28 mouse cellular contexts compared by ENCODE assay signal in genomic region chr9:10816711-10817110, GRCm38 (mm10).
DNase-seq lines count a peak whose midpoint lies in the region; ATAC-seq and TF ChIP-seq lines count a peak whose summit lies in the region.
"Had no signal": no experiment of that assay in that cellular context is flagged by ENCODE, and none has a peak within 500 bp of the region (broad histone marks: within the 10 kb centered on the region; RNA-seq: fewer than 3 reads in every experiment).

No protein-coding gene starts in this region.

- H3K4me1 ChIP-seq in forebrain, embryonic 13.5 days = no peaks in the 10 kb centered on the region
- no peaks in the 10 kb centered on the region for H3K4me1 ChIP-seq in forebrain, embryonic 10.5 days
- no peaks in the 10 kb centered on the region for H3K4me1 ChIP-seq in forebrain, postnatal 0 days (ENCODE audit: insufficient read depth)
- no peaks in the 10 kb centered on the region for H3K4me1 ChIP-seq in forebrain, embryonic 12.5 days
- H3K4me1 ChIP-seq: embryonic facial prominence, embryonic 12.5 days; embryonic facial prominence, embryonic 15.5 days; heart, embryonic 10.5 days; heart, embryonic 13.5 days had no signal

- no peak overlapping the region for H3K4me2 ChIP-seq in forebrain, embryonic 13.5 days
- H3K4me2 ChIP-seq in forebrain, postnatal 0 days (ENCODE audit: low read depth) = no peak overlapping the region
- H3K4me2 ChIP-seq in forebrain, embryonic 12.5 days = no peak overlapping the region
- H3K4me2 ChIP-seq: embryonic facial prominence, embryonic 12.5 days; embryonic facial prominence, embryonic 15.5 days; heart, embryonic 13.5 days; hindbrain, embryonic 14.5 days had no signal

- no peak for TF ChIP-seq CTCF in forebrain, postnatal 0 days (IDR thresholded peaks at IDR 0.05; ENCODE audit: low read depth)

- H3K4me3 ChIP-seq in forebrain, embryonic 13.5 days = no peak overlapping the region
- no peak overlapping the region for H3K4me3 ChIP-seq in forebrain, embryonic 10.5 days
- no peak overlapping the region for H3K4me3 ChIP-seq in forebrain, postnatal 0 days (ENCODE audit: low read depth, low read length)
- no peak overlapping the region for H3K4me3 ChIP-seq in forebrain, embryonic 12.5 days (replicated peaks)
- H3K4me3 ChIP-seq: embryonic facial prominence, embryonic 12.5 days; embryonic facial prominence, embryonic 15.5 days; heart, adult 2 months; heart, embryonic 10.5 days; heart, embryonic 13.5 days had no signal

- no peaks in the 10 kb centered on the region for H3K27me3 ChIP-seq in forebrain, embryonic 13.5 days
- H3K27me3 ChIP-seq in forebrain, embryonic 10.5 days (ENCODE audit: poor library complexity, severe bottlenecking) = no peaks in the 10 kb centered on the region
- H3K27me3 ChIP-seq in forebrain, postnatal 0 days (ENCODE audit: insufficient read depth, low read length) = no peaks in the 10 kb centered on the region
- no peaks in the 10 kb centered on the region for H3K27me3 ChIP-seq in forebrain, embryonic 12.5 days
- H3K27me3 ChIP-seq: CH12.LX; embryonic facial prominence, embryonic 12.5 days; embryonic facial prominence, embryonic 15.5 days; heart, embryonic 13.5 days had no signal

- DNase-seq in forebrain, embryonic 10.5 days (ENCODE audit: extremely low spot score, low spot score) = no peak
- DNase-seq in forebrain, postnatal 0 days = peak; percentile 51
- DNase-seq in layer of hippocampus, adult 9-11 months = peak; percentile 15
- DNase-seq in layer of hippocampus, adult 9-10 months (ENCODE audit: low spot score) = no peak
- peak; percentile 18 for DNase-seq in brain, embryonic 18.5 days (ENCODE audit: low read depth, low spot score)
- no peak for DNase-seq in cerebellum, adult 8-10 months
- DNase-seq: adrenal gland, postnatal 10 days; adrenal gland, postnatal 36 days; cerebellum, adult 18-20 months; cerebellum, adult 9-11 months; cerebellum, postnatal 25 days; gastrocnemius, postnatal 10 days; gastrocnemius, postnatal 36 days; heart, adult 2 months; heart, postnatal 14 days; heart, postnatal 4 days had no signal

- no peak overlapping the region for H3K27ac ChIP-seq in forebrain, embryonic 13.5 days
- no peak overlapping the region for H3K27ac ChIP-seq in forebrain, embryonic 10.5 days
- H3K27ac ChIP-seq in forebrain, postnatal 0 days (ENCODE audit: low read depth, low read length) = no peak overlapping the region
- H3K27ac ChIP-seq in forebrain, embryonic 12.5 days = no peak overlapping the region
- H3K27ac ChIP-seq: embryonic facial prominence, embryonic 12.5 days; embryonic facial prominence, embryonic 15.5 days; heart, adult 2 months; heart, embryonic 10.5 days; heart, embryonic 13.5 days; hindbrain, embryonic 14.5 days; hindbrain, postnatal 0 days had no signal

- H3K9me3 ChIP-seq in forebrain, embryonic 13.5 days (replicated peaks) = no peaks in the 10 kb centered on the region
- H3K9me3 ChIP-seq in forebrain, embryonic 10.5 days = no peaks in the 10 kb centered on the region
- no peaks in the 10 kb centered on the region for H3K9me3 ChIP-seq in forebrain, postnatal 0 days (ENCODE audit: low read length)
- no peaks in the 10 kb centered on the region for H3K9me3 ChIP-seq in forebrain, embryonic 12.5 days
- H3K9me3 ChIP-seq: embryonic facial prominence, embryonic 12.5 days; embryonic facial prominence, embryonic 15.5 days; G1E; heart, embryonic 10.5 days; heart, embryonic 13.5 days had no signal

- no peak overlapping the region for H3K9ac ChIP-seq in forebrain, embryonic 13.5 days
- no peak overlapping the region for H3K9ac ChIP-seq in forebrain, postnatal 0 days
- no peak overlapping the region for H3K9ac ChIP-seq in forebrain, embryonic 12.5 days
- H3K9ac ChIP-seq: embryonic facial prominence, embryonic 12.5 days; embryonic facial prominence, embryonic 15.5 days; heart, embryonic 13.5 days; hindbrain, embryonic 14.5 days had no signal

- no peaks in the 10 kb centered on the region for H3K36me3 ChIP-seq in forebrain, embryonic 13.5 days (ENCODE audit: poor library complexity, severe bottlenecking)
- no peaks in the 10 kb centered on the region for H3K36me3 ChIP-seq in forebrain, embryonic 10.5 days (replicated peaks)
- no peaks in the 10 kb centered on the region for H3K36me3 ChIP-seq in forebrain, postnatal 0 days (ENCODE audit: insufficient read depth)
- no peaks in the 10 kb centered on the region for H3K36me3 ChIP-seq in forebrain, embryonic 12.5 days (replicated peaks)
- H3K36me3 ChIP-seq: embryonic facial prominence, embryonic 12.5 days; embryonic facial prominence, embryonic 15.5 days; G1E; heart, embryonic 10.5 days; heart, embryonic 13.5 days had no signal

- 88% methylated on average over 1 of the region's 1 CpGs for WGBS in forebrain, embryonic 13.5 days
- 76% methylated on average over 1 of the region's 1 CpGs for WGBS in forebrain, embryonic 10.5 days
- WGBS in forebrain, postnatal 0 days = 71% methylated on average over 1 of the region's 1 CpGs
- WGBS in forebrain, embryonic 12.5 days = 88% methylated on average over 1 of the region's 1 CpGs

- ATAC-seq in forebrain, embryonic 13.5 days = 0 out of 2 replicates have a peak, but pooled peaks have one; percentile 27
- ATAC-seq in forebrain, postnatal 0 days = no peak
- ATAC-seq in forebrain, embryonic 12.5 days (ENCODE audit: low FRiP score) = no peak
- ATAC-seq: hindbrain, postnatal 0 days; intestine, postnatal 0 days; Patski had no signal

Comparison
In these comparisons a context has a peak if more than half of its experiments do, and no peak if none do; other contexts are left out.
1. DNase-seq: peak in forebrain, postnatal 0 days (single experiment), layer of hippocampus, adult 9-11 months (single experiment) and brain, embryonic 18.5 days (single experiment); none in forebrain, embryonic 10.5 days (single experiment), layer of hippocampus, adult 9-10 months (single experiment) and cerebellum, adult 8-10 months (single experiment).